Mouse (Mus musculus) CD4-positive helper T cell, adult 2 months (primary cell): ENCODE results near the gene Cacna1a.

Experiments used
- DNase-seq: peaks from one replicate; pipeline ENCODE4 v3.0.0-alpha.2; 2012; ENCODE audit warnings: low read depth, missing footprints, low spot score

Gene Cacna1a

GRCm38 (mm10) chr8:84687003-84687704 lies 298.9 kb downstream of the Cacna1a start:
- DNase-seq = no peak

GRCm38 (mm10) chr8:84687705-84688100 lies 299.5 kb downstream of the Cacna1a start, which contains the start of gene Nacc1:
TSS of gene Nacc1 (minus strand) at chr8:84687862.
- DNase-seq = peak; percentile 90

- peak; percentile 90 for DNase-seq
Measured at GRCm38 (mm10) chr8:84689091-84689915, 301.1 kb downstream of the Cacna1a start.
